Mouse (Mus musculus): ENCODE data around the gene H13.

The H13 gene

DNA sequence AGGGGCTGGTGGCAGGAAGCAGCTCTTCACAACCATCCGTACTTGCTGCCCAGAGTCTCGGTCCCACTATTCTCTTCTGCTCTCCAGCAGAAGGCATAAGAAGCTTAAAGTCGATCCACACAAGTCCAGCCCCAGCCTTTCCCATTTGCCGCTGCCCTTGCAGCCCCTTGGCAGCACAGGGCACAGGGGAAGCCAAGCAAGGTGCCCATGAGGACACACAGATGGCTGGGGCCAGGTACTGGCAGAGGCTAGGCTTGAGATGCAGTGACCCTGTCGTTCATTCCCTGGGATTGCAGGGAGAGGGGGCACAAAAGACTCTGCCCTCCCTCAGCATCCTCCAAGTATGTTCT, 35.0 kb downstream of the H13 start:
- no peak for DNase-seq

DNA sequence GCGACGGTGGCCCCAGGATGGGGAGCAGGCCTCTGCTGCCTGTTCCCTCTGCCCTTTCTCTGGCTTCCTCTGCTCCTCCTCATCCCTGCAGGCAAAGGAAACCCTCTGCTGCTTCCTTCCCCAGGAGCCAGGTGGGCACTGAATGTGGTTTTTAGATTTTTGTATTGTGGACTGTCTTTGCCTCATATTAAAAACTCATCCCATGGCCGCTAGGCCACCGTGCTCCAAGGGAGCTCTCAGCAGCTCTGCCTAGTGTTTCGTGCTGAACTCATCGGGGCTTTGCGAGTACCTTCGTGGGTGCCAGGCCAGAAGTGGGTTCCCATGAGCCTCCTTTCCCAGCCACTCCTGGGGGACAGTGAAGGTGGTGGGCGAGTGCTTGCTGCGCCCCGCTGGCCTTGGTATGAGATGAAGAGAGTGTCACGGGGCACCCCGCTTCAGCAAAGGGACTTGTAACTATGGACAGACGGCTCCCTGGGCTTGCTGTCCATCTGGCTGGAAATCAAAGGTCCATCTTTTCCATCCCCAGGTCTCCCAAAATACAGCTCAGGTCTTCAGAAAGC, 35.6 kb downstream of the H13 start:
- DNase-seq: no peak

DNA sequence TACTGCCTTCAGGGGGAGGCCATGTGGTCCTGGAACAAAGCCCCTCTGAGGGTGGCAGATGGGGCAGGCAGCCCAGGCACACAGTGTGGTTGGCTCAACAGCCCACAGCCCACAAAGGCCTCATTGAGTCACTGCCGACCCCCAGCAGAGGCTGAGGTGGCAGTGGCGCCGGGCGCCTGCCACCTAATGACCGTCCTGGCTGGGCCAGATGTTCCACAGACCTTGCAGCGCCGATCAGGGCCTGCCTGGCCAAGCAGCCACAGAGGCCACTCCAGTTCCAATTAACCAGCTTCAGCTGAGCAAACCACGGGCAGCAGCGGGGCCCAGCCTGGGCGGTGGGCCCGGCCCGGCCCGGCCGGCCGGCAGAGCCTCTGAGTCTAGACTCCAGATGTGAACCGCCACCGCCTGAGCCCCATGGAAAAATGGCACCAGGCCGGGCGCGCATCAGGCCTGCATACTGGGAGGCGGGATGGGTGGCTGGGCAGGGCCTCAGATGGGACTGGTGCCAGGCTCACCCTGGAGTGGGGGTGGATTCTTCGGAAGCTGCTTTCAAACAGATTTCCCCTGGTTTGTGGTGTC, 36.8 kb downstream of the H13 start:
- DNase-seq: no peak

DNA sequence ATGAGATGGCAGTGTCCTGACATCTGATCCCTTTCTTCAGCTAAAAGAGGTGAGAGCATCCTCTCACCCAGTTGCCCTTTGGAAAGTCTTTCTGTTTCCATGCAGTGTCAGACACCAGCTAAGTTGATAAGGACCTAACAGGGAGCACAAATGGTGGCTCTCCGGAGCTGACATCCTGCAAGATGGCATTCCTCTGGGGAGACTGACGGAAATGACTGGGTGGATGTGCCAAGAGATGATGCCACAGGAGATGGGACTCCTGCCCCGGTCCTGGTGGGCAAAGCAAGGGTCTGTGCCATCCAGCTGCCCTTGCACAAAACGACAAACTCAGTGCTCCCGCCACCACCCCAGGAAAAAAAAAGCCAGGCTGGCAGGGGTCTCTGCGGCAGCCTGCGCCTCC, 37.9 kb downstream of the H13 start:
- no peak for DNase-seq

DNA sequence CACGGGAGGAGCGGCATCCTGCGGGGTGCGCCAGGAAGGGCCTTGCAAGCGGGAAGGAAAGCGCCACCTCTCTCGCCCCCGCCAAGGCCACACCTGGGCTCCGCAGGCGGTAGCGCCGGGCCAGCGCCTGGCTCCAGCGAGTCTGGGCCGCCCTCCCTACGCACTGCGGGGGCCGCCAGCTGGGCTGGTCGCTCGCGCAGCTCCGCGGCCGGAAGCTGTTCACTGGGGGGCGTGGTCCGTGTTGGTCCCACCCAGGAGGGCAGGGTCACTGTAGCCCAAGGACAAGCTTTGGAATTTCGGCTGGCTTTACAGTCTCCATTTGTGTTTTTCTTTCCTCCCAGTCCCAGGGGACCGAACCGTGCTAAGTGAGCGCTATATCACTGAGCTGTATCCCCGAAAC, 38.4 kb downstream of the H13 start:
- peak; percentile 18 for DNase-seq

DNA sequence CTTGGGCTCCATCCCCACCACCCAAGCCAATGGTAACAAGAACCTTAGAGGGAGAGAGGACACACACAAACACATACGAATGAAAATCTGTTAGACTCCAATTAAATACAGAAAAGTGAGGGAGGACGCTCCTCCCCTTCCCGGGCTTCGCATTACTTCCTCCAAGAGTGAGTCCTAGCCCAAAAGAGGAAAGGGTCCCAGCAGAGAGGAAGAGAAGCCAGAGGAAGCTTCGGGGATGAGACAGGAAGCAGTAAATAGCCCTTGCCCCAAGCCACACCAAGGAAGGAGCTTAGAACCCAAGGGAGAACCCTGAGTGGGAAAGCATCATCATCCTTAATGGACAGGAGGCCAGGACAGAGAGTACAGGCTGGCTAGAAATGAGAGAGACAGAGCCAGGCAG, 39.8 kb downstream of the H13 start:
- DNase-seq: no peak

DNA sequence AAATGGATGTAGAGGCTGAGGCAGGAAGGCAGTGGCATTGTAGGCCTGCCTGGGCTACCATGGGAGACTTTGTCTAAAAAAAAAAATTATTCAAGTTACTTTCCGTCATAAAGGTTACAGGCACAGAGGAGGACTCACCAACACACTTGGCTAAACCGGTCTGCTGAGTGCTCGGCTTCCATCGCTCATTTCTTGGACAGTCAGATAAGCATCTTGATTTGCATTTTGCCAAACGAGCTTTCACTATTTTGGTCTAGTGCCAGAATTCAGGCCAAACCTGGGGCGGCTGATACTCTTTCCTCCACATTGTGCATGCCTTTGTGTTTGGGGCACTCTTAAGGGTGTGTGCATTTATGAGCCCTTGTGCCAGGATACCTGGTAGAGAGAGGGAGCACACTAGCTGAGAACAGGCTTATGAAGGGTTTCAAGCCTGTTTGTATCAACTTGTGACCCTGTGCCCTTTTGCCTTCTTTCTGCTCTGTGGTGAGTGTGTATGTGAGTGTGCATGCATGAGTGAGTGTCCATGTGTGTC, 47.0 kb downstream of the H13 start:
- DNase-seq: no peak

DNA sequence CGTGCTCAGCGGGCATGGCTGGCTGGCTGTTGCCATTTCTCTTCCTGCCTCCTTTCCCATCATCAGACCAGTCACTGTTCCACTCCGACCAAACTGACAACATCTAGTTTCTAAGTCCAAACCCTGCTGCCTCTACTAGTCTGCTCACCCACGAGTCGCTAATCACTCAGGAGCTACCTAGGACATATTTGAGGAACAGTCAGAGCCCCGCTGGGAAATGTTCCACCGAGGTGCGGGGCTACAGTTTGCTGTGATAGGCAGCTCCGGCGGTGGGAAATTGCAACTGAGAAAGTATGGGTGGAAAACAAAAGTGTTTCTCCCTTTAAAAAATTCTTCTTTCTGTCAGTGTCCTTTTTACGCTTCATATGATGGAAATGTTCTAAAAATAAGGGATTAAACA, 48.4 kb downstream of the H13 start:
- no peak for DNase-seq

DNA sequence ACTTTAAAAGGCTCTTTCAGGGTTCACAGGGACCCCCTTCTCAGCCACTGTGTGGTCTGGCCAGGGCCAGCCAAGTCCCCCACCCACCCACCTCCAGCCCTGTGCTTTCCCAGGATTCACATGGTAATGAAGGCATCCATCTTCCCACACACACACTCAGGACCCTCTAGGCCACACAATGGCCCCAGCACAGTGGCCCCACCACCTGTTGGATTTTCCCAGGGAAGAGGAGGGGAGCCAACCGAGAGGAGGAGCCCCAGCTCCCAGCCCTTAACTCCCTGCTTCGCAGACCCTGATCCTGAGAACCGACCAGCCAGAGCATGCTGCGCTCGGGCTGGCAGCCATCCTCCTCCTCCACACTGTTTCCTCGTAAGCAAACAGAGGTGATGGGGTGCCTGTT, 48.8 kb downstream of the H13 start:
- DNase-seq: no peak

DNA sequence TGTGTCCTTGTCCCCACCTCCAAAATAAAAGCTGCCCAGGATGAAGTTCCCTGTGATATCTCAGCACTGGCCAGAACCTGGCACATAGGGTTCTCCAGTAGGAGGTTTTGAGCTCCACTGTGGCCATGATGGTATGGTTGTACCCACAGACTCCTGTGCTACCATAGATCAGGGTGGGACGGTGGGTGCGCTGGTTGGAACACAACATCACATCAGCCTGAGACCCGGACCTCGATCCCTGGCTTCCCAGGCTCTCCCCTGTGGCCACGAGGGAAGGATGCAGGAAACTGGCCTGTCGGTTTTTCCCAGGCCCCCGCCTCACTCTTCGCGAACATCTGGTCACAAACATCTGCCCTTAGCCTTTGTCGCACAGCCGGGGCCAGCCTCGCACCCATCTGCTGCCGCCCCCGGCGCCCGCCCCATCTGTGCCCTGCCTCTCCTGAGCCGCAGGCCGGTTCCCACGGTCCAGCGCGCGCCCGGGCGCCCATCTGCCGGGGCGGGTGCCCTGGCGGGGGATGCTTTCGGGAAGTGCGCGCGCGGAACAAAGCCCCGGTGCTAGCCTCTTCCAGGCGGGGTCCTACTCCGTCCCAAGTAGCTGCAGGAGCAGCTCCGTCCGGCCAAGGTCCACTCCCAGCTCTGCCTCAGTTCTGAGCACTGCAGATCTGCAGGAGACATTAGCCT, 54.5 kb downstream of the H13 start:
- DNase-seq: peak; percentile 36

DNA sequence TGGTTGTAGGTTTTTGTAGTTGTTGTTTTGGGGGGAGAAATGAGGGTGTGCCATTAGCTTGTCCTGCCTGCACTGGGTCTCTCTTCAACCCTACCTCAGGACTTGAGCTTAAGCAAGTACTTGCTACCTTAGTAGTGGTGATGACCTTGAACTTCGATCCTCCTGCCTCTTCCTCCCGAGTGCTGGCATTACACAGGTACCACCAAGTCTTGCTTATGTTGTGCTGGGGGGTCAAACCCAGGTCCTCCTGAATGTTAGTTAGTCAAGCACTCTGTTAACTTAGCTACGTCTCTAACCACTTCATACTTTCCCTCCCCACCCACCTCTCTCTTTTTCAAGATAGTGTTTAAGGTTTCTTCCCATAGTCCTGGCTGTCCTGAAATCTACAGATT, 55.1 kb downstream of the H13 start:
- DNase-seq: no peak

DNA sequence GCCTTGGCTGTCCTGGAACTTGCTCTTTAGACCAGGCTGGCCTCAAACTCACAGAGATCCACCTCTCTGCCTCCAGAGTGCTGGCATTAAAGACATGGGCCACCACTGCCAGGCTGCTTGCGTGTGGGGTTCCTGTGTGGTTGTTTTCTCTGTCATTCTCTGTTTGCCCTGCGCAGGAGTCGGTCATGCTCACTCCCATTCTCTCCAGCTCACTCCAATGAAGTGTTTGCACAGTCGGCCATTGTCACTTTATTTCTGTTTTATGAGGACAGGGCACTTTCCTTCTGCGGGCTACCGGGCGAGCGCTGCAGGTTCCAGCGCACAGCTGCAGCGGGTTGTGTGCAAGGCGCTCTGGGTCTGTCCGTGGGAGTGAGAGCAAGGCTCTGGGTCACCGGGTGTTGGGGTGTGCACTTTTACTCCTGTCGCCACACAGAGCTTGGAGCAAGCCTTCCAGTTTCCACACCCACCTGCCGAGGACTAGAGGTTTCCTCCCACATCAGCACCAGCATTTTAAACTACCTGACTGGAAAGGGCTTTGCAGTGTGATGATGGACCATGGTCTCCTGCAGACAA, 56.0 kb downstream of the H13 start:
- DNase-seq: no peak

DNA sequence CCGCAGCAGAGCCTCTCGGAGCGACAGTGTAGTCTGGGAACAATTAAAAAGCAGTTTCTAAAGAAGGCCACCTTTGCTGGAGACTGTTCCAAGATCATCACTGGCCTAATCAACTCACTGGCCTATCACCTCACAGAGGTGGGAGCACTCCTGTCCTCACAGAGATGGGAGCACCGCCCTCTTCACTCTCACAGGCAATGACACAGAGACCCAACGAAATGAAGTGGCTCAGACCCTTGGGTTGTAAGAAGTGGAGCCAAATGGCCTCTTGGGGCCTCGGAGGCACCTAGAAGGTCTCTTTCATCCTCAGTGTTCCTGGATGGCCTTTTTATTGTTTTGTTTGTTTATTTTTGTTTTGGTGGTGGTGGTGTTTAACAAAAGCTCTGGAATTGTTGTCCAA, 57.0 kb downstream of the H13 start:
- no peak for DNase-seq

DNA sequence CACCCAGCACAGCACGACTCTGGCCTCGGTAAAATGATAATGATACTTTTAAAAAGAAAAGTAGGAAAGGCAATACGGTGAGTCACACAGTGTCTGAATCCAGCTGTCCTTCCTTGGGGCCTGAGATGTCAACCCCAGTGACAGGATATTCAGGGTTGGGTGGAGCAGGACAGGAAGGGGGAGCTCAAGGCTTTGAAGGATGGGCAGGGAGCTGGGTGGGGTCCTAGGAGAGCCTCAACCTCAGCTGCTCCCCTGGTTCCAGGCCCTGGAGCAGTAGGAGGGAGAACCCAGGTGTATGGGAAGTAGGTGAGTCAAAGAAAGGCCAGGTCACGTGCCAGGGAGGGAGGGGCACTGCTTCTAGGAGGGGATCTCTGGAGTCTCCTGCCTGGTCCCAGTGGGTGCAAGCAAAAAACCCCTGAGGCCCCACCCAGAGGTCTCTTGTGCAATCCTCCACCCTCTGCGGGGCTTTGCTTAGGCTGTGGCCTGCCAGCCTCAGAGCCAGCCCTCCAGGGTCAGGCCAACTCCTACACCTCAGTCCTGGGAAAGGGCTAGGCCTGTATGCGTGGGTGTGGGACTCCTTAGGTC, 57.6 kb downstream of the H13 start:
- DNase-seq: no peak

DNA sequence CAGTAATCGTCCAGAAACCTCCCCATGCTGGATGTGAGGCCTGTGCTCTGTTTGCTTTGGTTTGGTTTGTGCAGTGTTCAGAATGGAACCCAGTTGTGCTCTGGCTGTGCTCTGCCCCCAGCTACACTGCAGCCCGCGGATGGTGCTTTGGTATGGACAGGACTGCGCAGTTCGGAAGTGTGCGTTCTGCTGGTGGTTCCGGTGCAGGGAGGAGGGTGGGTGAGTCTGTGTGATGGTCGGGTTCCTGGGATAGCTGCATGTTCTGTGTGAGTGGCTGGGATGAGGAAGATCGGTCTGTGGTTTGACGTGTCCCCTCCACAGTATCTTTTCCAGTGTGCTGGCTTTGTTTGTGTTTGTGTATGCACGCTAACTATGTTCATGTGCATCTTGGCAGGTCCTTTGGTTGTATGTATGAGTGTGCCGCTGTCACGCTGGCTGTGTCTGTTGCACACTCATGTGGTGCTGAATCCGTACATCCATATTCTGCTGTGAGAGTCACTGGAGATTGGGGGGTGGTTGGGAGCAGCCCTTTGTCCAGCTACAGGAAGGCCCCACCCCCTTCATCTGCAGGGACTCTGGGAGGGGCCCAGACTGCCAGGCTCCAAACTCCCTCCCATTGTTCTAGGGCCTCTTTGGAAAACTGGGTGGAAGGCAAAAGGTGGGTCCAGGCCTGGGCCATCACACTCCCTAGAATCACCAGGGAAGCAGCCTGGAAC, 58.7 kb downstream of the H13 start:
- no peak for DNase-seq

DNA sequence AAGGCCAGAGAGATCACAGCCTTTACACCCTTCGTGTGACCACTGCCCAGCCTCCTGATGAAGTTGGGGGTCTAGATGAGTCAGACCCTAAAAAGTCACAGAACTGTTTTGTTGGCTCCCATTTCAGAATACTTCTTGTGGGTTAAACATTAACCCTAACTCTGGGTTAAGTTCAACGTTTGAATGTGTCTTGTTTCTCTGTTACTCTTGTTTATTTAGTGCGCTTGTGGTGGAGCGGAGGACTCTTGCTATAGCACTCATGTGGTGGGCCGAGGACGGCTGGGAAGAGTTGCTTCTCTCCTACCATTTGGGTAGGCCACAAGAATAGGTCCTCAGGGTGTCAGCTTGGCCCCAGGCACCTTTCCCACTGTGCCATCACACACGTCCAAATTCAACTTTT, 59.3 kb downstream of the H13 start:
- DNase-seq: no peak

DNA sequence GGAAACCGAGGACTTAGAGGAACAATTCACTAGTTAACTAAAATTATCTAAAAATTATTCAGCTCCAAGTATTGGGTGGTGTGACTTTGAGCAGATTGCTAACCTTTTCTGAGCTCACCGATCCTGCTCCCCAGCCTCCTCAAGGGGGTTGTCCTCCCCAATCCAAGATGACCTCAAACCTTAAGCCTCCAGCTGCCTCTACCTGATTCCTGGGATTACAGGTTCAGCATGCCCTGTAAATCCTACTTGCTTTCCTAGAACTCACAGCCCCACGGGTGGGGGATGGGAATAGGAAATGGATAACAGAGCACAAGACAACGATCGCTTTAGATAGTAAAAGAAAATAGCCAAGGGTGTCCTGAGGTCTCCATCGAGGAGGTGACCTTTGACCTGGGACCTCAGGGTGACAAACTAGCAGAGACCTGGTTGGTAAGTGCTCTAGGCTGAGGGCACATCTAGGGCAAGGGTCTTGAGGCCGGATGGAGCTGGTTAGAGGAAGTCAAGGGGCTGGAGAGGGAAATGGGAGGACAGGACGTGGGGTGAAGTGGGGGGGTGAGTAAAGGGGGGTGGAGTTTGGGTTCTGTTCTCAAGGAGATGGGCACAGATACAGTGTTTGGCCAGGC, 59.9 kb downstream of the H13 start:
- no peak for DNase-seq

DNA sequence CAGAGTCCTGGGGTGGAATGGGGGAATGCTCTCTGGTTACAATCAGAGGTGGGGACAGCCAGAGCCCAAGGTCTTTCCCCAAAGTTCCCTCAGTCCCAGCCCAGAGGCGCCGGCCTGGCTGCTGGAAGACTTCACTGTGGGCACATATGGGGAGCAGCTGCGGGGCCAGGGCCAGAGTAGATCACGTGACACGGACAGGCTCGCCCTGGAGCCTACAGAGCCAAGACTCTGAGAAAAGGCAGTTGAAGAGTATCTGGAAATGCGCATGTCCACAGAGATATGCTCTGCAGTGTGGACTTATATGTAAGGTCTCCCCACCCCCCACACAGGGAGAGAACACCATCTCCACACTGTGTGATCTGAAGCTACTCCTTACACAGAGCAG, 60.4 kb downstream of the H13 start:
- no peak for DNase-seq

DNA sequence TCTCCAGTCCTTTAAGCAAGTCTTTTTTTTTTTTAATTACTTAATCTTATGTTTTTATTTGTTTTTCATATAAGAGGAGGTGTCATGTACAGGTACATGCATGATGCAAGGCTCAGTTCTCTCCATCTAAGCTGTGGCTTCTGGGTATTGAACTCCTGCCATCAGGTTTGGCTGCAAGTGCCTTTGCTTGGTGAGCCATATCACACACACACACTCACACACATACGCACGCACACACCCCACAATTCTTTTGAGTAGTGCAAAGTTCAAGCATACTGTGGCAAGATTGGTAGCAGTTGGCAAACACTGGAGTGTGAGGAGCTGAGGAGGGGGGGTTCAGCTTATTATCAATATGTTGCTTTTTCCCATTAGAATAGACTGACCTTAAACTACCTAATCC, 63.9 kb downstream of the H13 start:
- no peak for DNase-seq

DNA sequence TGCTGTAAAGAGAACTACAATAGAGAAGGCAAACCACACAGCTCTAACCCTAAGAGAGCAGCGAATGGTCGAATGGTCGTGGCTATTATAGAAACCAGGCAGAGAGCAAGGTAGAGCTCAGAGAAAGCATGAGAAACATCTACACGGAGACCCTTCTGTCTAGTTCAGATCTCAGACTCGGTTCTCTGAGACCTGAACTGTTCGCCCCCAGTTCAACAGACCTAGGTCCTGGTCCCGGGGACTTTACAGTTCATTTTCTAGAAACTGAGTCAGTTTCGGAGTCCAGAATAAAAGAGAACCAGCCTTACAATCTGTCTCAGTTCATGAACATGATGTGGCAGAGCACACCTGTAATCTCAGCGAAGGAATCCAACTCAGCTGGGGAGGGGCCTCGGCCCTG, 65.2 kb downstream of the H13 start:
- no peak for DNase-seq

DNA sequence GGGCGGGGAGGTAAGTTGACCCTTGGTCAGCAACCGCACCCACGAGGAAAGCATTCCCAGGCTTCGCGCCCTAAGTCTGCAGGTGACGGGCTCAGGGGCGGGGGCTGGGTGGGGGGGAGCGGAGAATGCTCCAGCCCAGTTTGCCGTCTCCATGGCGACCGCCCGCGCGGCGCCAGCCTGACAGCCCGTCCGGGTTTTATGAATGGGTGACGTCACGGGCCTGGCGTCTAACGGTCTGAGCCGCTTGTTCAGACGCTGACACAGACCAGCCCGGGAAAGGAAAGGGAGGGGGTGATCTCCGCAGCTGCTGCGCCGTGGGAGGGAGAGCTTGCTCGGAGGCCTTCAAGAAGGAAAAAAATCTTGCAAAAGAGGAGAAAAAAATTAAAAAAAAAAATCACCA, 65.7 kb downstream of the H13 start:
- peak; percentile 86 for DNase-seq

DNA sequence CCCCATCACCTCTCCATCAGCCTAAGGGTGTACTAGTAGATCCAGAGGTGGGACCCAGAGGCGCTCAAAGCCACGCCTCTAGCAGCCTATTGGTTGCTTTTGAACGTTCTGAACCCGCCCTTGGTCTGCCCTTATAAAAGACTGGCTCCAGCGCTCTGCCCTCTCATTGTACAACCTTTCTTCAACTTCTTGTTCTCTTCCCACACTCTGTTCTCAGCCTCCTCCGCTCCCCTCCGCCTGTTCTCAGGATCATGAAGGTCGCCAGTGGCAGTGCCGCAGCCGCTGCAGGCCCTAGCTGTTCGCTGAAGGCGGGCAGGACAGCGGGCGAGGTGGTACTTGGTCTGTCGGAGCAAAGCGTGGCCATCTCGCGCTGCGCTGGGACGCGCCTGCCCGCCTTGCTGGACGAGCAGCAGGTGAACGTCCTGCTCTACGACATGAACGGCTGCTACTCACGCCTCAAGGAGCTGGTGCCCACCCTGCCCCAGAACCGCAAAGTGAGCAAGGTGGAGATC, 66.9 kb downstream of the H13 start, which contains the start of gene Id1:
Gene Id1, plus strand, starts transcription at position 162 of the 512 bp plus-strand sequence.
- DNase-seq: peak; percentile 80

DNA sequence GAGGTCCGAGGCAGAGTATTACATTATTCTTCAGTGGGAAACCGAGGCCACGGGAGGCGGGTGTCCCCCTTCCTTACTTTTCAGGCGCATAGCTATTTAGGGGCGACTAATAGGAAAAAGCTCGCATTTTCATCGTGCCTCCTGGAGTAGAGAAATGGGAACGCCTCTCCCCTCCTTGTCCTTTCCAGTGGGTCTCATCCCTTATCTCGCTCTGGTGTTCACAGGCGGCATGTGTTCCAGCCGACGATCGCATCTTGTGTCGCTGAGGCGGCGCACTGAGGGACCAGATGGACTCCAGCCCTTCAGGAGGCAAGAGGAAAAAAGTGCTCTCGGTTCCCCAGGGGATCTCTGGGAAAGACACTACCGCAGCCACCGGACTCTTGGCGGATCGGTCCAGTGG, 67.5 kb downstream of the H13 start:
- DNase-seq: no peak
